Mouse (Mus musculus) MEL-GATA-1-ER (cell line): ENCODE measurements around the gene Nup98.

Experiments
- DNase-seq: peaks from one replicate; pipeline ENCODE4 v3.0.0-alpha.2; 2012; ENCODE audit warnings: low read depth; ENCODE audit errors: extremely low read depth

The Nup98 gene

GRCm38 (mm10) chr7:102120326-102120725 lies 89.7 kb downstream of the Nup98 start:
- no peak for DNase-seq

GRCm38 (mm10) chr7:102117382-102117781 lies 92.6 kb downstream of the Nup98 start:
- DNase-seq = no peak

- no peak for DNase-seq
Measured at GRCm38 (mm10) chr7:102116579-102117331, 93.2 kb downstream of the Nup98 start, which contains the start of gene Chrna10. Chrna10 (minus strand) TSS chr7:102116828.

GRCm38 (mm10) chr7:102113151-102113729 lies 96.7 kb downstream of the Nup98 start:
- DNase-seq = no peak

- no peak for DNase-seq
Measured at GRCm38 (mm10) chr7:102109746-102110145, 100.2 kb downstream of the Nup98 start.

GRCm38 (mm10) chr7:102109171-102109570 lies 100.8 kb downstream of the Nup98 start, which contains the start of gene Art5:
Art5 (minus strand) TSS chr7:102109489.
- DNase-seq = no peak

- no peak for DNase-seq
Measured at GRCm38 (mm10) chr7:102108206-102108605, 101.8 kb downstream of the Nup98 start.

GRCm38 (mm10) chr7:102106700-102107141 lies 103.3 kb downstream of the Nup98 start:
- no peak for DNase-seq

- no peak for DNase-seq
Measured at GRCm38 (mm10) chr7:102104126-102104525, 105.8 kb downstream of the Nup98 start.

- DNase-seq = no peak
Measured at GRCm38 (mm10) chr7:102103555-102103954, 106.4 kb downstream of the Nup98 start.

GRCm38 (mm10) chr7:102102696-102103095 lies 107.3 kb downstream of the Nup98 start:
- no peak for DNase-seq

- no peak for DNase-seq
Measured at GRCm38 (mm10) chr7:102102241-102102640, 107.7 kb downstream of the Nup98 start.

- no peak for DNase-seq
Measured at GRCm38 (mm10) chr7:102101487-102101886, 108.5 kb downstream of the Nup98 start, which contains the start of gene Art1. Art1 (plus strand) TSS chr7:102101743.

- no peak for DNase-seq
Measured at GRCm38 (mm10) chr7:102100868-102101267, 109.1 kb downstream of the Nup98 start.

GRCm38 (mm10) chr7:102099760-102100661 lies 110.0 kb downstream of the Nup98 start:
- DNase-seq = no peak

GRCm38 (mm10) chr7:102087336-102087735 lies 122.6 kb downstream of the Nup98 start:
- no peak for DNase-seq

- DNase-seq = no peak
Measured at GRCm38 (mm10) chr7:102084041-102084696, 125.8 kb downstream of the Nup98 start.

- DNase-seq = no peak
Measured at GRCm38 (mm10) chr7:102082816-102083215, 127.2 kb downstream of the Nup98 start, which contains the start of gene Trpc2. Trpc2 (plus strand) TSS chr7:102083116.

- no peak for DNase-seq
Measured at GRCm38 (mm10) chr7:102081784-102082183, 128.2 kb downstream of the Nup98 start.

- DNase-seq = no peak
Measured at GRCm38 (mm10) chr7:102080311-102080710, 129.7 kb downstream of the Nup98 start.

GRCm38 (mm10) chr7:102078517-102078916 lies 131.5 kb downstream of the Nup98 start:
- DNase-seq = no peak
